Mouse (Mus musculus) frontal cortex, postnatal 10 days (tissue): Measurements from ENCODE around the gene Mef2c.

Experiments used
- DNase-seq, 2 experiments: peaks; one replicate each; pipeline ENCODE4 v3.0.0; 2022; ENCODE audit warnings: low spot score in 2 of 2, mixed read lengths in 1 of 2

The Mef2c gene

DNA sequence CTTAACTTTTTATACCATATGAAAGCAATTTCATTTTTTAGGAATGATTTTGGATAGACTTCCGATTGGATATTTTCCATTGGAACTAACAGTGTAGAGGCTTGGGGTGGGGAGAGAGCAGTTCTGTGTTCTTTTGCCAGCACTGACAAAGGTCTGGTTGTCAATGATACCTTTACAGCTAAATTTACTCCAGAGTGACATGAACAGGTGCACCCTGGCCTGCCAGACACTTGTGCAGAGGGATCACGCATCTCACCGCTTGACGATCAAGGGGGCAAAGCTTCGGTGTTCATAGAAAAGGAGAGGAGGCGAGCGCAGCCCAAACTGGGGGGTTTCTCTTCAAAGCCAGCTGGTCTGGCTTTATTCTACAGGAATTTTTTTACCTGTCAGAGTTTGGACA, at the start of gene Mef2c:
Mef2c (plus strand) TSS at position 116 of the 400 bp plus-strand sequence.
- no peak for DNase-seq

DNA sequence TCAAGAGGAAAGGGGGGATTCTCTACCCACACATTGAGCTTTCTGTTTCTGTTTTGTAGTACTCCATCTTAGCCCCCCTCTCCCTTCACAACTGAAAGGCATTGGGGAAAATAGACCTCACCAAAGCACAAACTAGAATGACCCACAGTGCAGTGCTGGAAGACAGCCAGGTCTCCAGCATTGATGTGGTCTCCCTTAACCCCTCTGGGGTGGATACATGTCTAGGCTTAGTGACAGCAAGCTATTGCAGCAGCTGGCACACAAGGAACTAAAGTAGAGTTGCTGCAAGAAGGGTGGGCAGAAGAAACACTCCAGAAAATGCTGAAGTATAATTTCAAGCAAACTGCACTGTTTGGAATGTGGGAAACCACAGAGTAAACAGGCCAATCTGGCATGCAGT, 45.1 kb upstream of the Mef2c start:
- DNase-seq = no peak

DNA sequence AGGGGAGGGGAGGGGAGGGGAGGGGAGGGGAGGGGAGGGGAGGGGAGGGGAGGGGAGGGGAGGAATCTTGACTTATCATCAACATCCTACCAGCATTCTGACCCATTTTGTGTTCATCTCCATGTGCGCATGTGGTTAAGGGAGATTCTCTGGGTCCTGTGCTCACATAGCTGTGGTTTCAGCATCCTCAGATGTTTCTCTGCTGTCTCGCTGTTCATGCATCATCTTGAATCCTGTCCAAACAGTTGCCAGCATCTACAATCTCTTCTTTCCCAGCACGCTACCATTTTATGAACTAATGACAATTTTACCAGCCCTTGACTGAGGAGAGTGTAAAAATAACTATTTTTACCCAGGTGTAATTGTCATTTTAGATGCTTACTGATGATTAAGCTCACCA, 44.2 kb upstream of the Mef2c start:
- DNase-seq = no peak

DNA sequence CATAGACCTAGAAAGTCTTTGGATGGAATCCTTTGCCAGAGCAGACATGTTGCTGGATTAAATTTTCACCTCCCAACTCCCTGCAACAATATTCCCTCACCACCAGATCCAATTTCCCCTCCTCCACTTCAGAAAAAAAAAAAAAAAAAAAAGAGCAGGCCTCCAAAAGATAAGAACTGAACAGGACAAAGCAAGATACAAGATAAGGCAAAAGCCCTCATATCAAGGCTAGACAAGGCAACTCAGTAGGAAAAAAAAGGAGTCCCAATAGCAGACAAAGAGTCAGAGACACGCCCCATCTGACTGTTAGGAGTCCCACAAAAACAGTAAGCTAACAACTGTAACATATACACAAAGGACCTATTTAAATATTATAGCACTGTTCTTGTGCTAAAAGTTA, 43.2 kb upstream of the Mef2c start:
- no peak for DNase-seq

DNA sequence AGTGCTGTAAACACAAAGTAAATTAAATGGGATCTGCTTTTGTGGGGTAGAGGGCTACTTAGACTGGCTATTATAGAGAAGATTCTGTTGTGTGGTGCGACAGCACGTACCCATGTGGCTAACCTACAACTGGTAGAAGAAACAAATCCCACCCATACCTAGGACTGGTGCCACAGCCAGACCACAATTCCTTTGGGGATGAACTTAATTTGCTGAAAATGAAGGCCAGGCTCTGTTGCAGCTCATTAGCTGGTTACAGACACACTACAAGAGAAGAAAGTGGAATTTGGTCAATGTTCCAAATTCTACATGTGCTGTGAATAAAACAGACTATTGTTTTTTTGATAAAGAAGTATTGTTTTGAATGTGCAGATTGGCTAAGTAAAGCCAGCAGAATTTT, 42.3 kb upstream of the Mef2c start:
- no peak for DNase-seq

DNA sequence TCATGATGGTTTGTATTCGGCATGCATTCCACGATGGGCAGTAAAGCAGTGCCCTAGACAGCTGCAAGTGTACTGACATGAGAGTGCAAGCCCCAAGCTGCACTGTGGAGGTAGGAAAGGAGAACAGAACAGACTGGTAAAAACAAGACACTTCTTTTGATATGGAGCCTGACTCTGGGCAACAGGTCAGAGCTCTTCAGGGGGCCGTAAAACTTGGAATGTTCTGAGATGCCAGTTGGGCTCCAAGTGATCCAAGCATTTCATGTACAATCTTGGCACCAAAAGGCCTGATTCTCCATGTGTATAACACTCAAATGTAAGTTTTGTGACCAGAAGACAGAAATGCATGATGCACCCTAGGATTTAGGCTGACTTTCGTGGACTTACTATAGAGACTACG, 37.1 kb upstream of the Mef2c start:
- DNase-seq = no peak

DNA sequence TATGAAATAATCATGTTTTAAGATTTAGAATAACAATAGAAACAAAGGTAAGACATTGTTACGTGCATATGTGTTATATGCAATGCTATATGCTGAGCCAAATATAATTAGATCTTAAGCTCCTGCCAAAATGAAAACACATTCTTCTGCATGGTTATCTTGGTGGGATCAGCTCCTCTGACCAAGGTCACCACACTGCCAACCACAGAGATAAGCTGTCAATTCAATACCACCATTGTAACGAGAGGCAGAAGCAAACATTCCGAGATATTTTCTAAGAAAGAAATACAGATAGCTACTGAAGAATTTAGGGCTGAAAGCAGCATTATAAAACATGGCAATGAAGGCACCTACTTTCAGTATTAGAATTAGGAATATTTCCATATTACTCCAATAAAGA, 35.0 kb upstream of the Mef2c start:
- no peak for DNase-seq

DNA sequence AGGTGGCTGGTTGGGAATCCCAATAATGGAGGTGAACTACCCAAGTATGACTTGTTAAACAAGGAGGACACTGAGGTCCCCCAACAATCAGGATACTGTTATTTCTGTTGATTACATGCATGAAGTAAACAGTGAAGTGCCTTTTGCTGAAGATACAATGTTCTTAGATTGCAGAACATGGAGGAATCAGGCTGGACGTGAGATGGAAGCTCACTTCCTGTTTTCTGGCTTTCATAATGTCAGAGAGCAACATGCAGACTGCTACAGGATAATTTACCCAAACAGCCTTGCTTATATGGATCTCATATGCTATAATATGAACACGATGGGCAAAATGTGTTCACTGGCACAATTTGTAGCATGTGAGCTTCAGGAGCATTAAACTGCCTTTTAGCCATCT, 30.1 kb upstream of the Mef2c start:
- DNase-seq = no peak

DNA sequence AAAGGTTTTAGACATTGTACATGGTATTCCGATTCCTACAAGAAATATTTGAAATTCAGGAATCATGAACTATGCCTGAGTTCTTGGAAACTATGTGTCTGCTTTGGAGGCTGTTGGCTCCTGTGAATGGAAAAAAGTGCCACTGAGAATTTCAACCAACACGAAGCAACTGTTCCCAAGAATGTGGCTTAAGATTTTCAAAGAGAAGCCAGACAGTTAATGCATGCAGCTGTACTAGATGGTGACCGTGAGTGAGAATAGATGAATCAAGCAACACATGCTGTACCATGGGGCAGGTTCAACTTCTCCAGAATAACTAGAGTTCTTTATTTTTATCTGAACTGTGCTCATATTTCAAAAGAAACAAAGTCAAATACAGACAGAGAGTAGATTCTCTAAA, 23.4 kb upstream of the Mef2c start:
- DNase-seq = no peak

DNA sequence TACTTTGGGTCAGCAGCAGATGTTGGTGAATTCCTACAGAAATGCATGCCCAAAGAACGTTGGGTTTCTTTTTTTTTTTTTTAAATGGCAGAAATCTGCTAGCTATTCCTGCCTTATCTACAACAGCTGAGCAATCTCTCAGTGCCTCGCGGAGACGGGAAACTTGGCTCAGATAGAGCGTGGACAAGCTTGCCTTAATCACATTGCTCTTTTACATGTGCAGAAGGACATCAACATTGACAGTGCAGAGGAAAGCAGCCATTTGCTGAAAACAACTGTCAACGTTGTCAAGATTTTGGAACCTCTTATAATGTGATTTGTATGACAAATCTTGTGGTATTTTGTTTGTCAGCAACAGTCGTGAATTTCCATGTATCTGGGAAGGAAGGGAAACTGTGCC, 22.5 kb upstream of the Mef2c start:
- peak in 1 of 2 experiments; percentile 21 for DNase-seq

DNA sequence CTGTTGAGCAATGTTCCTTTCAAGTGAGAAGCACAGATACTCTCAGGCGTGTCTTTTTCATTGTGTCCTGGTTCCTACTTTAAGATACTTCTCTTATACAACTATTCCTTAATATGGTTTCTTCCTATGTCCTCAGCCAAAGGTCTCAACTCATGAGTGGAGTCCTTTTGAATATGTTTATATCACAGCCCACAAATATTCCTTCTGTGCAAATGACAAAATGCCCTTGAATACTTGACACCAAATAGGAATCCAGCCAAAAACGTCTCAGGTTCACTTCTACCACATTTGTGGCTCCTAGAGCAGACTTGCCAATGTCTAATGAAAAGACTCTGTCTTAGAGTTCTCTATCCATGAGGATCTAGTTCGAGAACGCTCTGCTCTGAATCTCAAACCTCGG, 21.7 kb upstream of the Mef2c start:
- DNase-seq = no peak

DNA sequence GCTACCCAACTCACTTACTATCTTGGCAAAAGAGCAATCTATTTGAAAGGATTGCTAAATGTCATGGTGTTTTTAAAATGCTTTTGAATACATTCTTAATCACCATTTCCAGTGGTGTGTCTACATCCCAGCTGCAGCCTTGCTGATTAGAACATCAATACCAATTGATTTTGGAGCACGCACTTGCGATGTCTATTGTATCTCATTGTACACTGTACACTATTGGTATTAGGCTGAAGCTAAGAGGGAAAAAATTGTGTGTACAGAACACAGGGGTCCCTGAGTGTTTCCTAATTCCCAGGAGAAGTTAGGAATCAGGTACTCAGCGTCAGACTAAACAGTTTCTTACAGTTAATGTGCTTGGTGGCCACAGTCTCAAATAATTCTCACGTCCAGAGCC, 19.6 kb upstream of the Mef2c start:
- DNase-seq = no peak

DNA sequence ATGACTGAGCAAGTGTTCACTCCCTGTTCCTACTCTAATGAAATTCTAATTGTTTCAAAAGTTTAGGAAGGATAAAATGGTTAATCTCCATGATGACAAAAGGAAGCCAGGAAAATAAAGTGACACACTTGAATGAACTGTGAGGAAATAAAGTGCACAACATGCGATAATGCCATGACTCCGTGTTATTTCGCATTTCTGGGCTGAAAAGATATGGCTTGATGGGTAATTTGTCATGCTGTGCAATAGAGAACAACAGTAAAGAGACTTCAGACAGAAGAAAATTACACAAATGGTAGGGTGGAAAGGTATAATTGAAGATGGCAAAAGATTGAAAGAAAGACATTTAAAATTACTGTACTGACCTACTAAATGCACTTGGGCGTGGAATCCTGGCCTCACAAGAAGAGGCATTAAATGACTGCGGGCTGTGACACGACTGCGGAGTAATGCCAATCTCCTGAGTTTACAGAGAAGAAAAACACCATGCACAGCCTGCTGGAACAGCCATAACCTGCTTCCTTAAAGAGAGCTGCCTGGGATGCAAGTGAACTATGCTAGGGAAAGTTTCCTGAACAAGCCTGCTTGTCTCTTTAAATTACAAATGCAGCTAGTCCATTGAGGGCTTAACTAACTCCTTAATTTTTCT, 19.0 kb upstream of the Mef2c start:
- DNase-seq = no peak

DNA sequence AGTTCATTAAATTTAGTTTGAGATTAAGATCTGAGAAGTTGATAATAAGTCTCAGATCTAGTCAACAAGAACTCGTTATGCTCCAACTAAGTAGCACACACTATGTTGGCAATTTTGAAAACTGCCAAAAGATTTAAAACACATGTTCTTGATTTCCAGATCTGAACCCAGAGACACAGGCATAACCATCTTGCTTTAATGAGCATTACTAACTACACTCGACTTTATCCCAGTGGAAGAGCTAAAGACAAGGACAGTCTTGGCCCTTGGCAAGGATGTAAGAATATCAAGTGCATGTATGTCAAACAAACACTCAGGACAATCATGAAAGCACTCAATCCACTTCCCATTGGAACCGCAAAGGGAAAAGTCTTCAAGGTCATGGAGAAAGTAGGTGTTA, 11.8 kb upstream of the Mef2c start:
- no peak for DNase-seq

DNA sequence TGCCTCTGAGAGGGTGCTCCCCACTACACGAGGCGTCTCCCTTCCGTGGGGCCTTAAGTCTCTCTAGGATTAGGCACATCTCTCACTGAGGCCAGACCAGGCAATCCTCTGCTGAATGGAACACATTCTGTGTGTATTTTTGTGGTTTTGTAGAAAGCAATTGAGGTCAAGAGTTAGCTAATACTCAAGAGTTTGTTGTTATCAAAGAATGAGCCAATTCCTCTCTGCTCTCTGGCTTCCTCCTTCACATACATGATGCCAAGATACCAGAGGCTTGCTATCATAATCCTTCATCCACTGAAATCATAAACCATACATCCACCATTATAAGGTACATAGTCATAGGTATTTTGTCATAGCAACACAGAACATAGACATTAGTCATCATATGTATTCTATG, 6.1 kb upstream of the Mef2c start:
- no peak for DNase-seq

DNA sequence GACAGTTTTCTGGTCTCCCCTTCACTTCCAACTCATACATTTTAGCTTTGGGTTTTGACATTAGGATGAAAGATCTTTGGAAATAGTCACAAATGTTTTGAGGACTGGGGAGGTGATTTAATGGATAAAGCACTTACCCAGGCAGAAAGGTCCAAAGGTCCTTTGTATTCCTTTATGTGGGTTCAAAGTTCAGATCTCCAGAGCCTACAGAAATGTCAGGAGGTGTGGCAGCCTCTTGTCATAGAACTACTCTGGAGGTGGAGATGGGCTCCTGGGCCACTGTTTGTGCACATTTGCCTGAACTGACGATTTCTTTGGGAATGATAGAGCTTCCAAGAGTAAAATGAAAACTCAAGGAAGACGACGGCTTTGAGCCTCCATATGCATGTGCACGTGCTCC, 4.3 kb upstream of the Mef2c start:
- no peak for DNase-seq

DNA sequence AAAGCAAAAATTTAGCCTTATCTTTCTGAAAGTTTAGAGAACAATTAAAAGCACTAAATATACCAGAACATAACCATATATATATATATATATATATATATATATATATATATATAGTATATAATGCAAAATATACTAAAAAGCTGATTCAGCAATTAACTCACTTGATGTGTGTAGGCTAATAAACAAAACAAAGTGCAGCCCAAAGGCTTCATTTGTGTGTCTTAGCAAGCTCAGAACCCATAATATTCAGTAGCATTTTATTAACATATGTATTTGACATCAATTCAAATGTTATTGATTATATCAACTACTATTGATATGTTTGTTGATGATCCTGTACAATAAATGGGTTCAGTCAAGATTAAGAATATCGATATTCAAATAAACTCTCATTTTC, 3.9 kb downstream of the Mef2c start:
- DNase-seq = no peak

DNA sequence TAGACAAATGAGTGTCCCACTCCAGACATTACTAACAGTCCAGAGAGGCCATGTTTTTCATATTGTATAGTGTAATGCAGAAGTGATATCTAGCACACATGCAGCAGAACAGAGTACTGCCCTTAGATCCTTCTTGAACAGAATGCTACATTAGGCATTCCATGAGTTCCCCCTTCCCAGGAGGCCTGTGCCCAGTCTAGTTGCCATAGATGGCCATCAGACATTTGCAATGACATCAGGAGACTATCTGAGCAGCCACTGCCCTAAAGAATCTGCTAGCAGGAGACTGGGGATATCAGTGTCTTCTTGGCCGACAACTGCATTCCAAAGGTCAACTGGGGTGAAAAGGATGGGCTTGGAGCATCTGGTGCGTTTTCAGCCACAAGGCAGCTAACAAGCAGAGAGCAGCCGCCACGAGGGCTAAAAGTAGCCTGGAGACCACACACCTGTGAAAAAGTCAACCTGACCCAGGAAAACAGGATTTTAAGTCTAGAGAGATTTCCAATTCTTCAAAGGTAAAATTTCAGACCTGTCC, 11.2 kb downstream of the Mef2c start:
- no peak for DNase-seq

DNA sequence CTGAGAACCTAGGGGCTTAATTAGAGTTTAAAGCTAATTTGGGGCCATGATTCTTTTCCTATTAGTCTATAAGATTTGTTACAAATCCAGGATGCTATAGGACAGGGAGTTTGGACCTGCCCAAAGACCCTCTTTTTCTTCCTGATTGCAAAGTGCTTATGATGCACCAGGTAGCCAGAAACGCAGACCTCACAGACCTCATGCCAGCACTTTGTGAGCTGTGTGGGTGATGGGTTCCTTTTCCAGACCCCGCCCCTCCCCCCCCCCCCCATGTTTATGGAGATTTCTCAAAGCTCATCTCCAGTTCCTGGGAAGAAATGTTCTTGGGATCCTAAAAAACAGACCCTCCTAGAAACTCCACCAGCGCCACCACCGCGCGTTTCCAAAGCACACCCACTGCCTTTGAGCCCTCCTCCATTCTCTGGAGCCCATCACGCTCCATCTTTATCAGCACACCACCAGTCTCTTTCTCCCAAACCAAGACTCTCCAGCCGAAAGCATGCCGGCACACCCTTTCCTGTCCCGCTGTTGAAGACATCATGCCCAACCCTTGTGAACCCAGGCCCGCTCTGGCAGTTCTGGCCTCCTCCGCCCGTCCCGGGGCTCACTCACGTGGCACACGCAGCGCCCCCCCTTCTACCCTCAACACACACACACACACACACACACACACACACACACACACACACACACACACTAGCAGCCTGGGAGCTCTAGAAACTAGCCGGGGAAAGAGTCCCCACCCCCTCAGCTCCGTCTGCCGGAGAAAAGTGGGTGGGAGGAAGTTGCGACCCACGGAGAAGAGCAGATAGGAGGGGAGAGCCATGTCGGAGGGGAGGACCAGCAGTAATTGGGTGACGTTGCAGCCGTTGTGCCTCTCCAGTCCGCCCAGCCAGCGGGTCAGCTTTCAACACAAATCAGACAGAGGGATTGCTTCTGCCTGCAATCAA, 14.1 kb downstream of the Mef2c start:
- DNase-seq = peak; percentile 73 to 80

DNA sequence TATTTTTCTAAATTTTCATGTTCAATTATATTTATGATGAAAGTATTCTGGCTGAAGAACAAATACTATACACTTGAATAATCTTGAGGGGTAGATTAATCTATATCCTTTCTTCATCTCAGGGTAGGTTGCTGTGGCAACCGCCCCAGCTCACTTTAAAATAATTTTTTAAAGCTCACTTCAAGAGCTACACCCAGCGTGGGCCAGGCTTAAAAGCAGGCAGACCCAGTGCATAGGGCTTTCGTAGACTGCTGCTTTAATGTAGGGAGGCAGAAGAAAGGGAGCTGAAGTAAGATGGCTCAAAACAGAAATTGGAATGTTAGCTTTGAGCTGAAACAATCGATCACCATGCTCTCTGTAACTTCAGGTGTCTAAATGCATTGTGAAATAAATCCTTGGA, 17.0 kb downstream of the Mef2c start:
- DNase-seq = no peak

DNA sequence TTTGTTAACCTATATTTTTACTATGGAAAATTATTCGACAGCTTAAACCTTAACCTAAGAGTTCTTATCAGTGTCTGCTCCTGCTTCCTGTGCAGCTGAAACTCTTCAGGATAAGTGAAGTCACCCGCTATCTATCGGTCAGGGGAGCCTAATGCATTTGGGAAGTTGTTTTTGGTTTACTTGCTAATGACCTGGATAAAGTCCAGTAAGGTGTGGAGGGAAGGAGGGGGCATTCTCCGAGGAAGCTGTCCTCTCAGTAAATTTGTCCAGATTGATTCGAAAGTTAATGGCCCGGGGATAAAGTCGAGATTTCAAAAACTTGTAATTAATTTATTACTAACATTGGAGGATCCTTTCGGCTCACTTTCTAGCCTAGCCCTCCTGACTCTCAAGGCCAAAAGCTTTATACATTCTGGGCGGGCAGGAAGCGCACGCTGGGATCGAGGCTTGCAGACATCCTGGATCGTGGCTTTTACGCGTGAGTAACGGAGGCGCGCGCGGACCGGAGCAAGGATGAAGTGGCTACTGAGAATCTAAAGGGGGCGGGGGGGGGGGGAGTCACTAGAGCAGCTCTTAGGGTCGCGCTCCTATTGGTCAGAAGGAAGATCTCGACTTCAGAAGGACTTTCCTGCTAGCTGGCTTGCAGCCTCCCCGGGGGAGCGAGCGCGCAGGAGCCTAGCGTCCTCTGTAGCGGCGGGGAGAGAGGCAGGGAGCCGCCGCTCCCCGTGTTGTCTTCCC, 19.6 kb downstream of the Mef2c start:
- peak in 1 of 2 experiments; percentile 69 for DNase-seq

DNA sequence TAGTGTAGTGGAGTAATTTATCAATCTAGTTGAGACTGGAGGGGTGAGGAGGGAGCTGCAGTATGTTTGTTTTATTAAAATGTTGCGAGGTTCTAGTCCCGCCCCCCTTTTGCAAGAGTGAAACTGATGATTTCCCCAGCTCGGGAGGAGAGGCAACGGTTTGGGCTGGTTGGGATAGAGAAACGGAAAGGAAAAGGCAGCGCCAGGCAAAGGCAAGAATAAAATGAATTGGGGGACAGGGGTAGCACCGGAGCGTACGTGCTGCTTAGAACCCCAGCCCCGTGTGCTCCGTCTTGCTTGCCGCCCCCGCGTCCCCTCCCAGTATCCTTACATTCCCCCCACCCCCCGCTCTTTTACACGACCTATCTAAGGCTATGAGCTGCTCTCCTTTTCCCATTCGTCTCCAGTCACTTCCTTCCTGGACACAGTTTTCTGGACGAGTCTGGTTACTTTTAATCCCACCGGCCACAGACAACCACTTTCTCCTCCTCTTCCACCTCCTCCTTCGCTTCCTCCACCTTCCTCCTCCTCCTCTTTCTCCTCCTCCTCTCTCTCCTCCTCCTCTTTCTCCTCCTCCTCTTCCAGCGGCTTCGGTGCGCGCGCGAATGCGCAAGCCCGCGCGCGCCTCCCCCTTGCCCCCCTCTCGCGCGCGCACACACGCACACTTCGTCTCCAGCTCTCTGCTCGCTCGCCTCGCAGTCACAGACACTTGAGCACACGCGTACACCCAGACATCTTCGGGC, 20.5 kb downstream of the Mef2c start:
- DNase-seq = peak; percentile 52 to 74
